Mouse (Mus musculus): ENCODE data around the gene Spock1. TPM values are rescaled to one million over a fixed set of nuclear protein-coding genes. Genes with fewer than 3 reads are reported as not detected.

Gene Spock1
- polyA plus RNA-seq, 1 experiment from 2014 or later, result 2.1 TPM

- Histone ChIP-seq H3K4me1 (peaks cover 14% of the 10 kb centered on the region), H3K9me3 (no peaks in the 10 kb centered on the region), H3K36me3 (no peaks in the 10 kb centered on the region), H3K4me3 (no peak overlapping the region), H3K27me3 (ENCODE audit: insufficient read depth, poor library complexity, severe bottlenecking) (0 out of 2 replicates have a peak, but pooled peaks cover 6% of the 10 kb centered on the region), H3K27ac (peak overlapping the region; percentile 74)
- 74% methylated on average over 6 of the region's 6 CpGs for WGBS
- no peak for DNase-seq (ENCODE audit: low spot score)
Observed at GRCm38 (mm10) chr13:57741186-57741585, 166.9 kb downstream of the Spock1 start.

DNA sequence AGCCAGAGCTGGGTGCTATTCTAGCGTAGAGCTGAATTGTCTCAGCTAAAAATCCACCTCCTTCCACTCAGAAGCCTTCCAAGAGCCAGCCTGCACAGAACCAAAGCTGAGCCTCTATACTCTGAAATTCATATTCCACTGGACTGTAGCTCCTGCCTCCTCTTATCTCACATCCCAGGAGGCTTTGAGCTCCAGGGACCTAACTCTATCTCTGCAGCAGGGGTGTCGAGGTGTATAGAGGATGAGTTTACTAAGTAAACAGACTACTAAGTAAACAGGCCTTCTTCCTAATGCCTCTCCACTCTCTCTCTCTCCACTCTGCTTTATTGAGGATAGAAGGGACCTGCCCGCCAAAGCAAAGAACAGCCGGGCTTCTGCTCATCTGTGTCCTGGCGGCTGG, 167.7 kb downstream of the Spock1 start:
- Histone ChIP-seq H3K27ac (peak overlapping the region; percentile 74), H3K4me1 (peaks cover 14% of the 10 kb centered on the region), H3K4me3 (no peak overlapping the region), H3K36me3 (no peaks in the 10 kb centered on the region), H3K27me3 (ENCODE audit: insufficient read depth, poor library complexity, severe bottlenecking) (0 out of 2 replicates have a peak, but pooled peaks cover 6% of the 10 kb centered on the region), H3K9me3 (no peaks in the 10 kb centered on the region)
- WGBS, result 40% methylated on average over 5 of the region's 5 CpGs
- DNase-seq (ENCODE audit: low spot score), result no peak

DNA sequence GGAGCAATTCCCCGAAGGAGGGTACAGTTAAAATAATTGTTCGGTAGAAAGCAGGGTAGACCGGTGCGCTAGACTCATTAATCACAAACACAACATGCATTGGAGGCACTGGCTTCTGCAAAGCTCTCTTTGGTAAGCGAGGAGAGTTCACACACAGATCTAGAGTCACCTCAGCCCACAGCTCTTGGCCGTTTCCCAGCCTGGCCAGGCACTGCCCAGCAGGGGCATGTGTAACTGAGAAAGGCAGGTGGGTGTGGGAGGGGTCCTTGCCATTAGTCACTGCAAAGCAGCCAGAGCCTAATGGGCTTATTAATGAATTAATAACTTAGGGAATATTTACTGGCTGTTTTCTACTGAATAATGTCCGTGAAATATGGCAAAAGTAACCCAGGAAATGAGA, 172.1 kb downstream of the Spock1 start:
- Histone ChIP-seq H3K9me3 (no peaks in the 10 kb centered on the region), H3K27ac (no peak overlapping the region), H3K36me3 (no peaks in the 10 kb centered on the region), H3K27me3 (ENCODE audit: insufficient read depth, poor library complexity, severe bottlenecking) (no peaks in the 10 kb centered on the region), H3K4me1 (peaks cover 13% of the 10 kb centered on the region), H3K4me3 (no peak overlapping the region)
- 79% methylated on average over 7 of the region's 7 CpGs for WGBS
- no peak for DNase-seq (ENCODE audit: low spot score)

GRCm38 (mm10) chr13:57734549-57734948, 173.6 kb downstream of the Spock1 start:
- WGBS, result 91% methylated on average over 4 of the region's 4 CpGs
- no peak for DNase-seq (ENCODE audit: low spot score)
- no peak overlapping the region for H3K4me3 ChIP-seq
- H3K36me3 ChIP-seq, result no peaks in the 10 kb centered on the region
- H3K9me3 ChIP-seq, result no peaks in the 10 kb centered on the region
- no peaks in the 10 kb centered on the region; the same call in 1 of the 2 replicates for H3K4me1 ChIP-seq
- H3K27me3 ChIP-seq (ENCODE audit: insufficient read depth, poor library complexity, severe bottlenecking), result no peaks in the 10 kb centered on the region
- no peak overlapping the region for H3K27ac ChIP-seq

DNA sequence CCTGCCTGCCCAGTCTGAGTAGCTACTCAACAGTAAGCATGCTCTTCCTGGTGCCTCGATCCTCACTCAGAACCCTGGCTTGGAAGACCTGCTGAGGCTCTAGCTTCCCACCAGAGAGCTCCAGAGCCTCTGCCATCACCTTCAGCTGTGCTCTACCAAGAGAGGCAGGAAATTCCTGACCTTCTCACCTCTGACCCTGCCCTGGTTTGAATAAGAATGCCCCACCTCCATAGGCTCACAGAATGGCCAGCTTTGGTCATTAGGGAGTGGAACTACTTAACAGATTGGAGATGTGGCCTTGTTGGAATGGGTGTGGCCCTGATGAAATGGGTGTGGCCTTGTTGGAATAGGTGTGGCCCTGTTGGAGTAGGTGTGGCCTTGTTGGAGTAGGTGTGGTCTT, 174.6 kb downstream of the Spock1 start:
- no peak for DNase-seq (ENCODE audit: low spot score)
- H3K4me3 ChIP-seq, result no peak overlapping the region
- no peak overlapping the region for H3K27ac ChIP-seq
- H3K9me3 ChIP-seq, result no peaks in the 10 kb centered on the region
- WGBS, result 88% methylated on average over 1 of the region's 1 CpGs
- no peaks in the 10 kb centered on the region for H3K27me3 ChIP-seq (ENCODE audit: insufficient read depth, poor library complexity, severe bottlenecking)
- H3K36me3 ChIP-seq, result no peaks in the 10 kb centered on the region
- no peaks in the 10 kb centered on the region; the same call in 1 of the 2 replicates for H3K4me1 ChIP-seq

- H3K4me3 ChIP-seq, result no peak overlapping the region
- no peaks in the 10 kb centered on the region for H3K27me3 ChIP-seq (ENCODE audit: insufficient read depth, poor library complexity, severe bottlenecking)
- H3K36me3 ChIP-seq, result no peaks in the 10 kb centered on the region
- no peak for DNase-seq (ENCODE audit: low spot score)
- H3K27ac ChIP-seq, result no peak overlapping the region
- 51% methylated on average over 2 of the region's 2 CpGs for WGBS
- no peaks in the 10 kb centered on the region for H3K9me3 ChIP-seq
- H3K4me1 ChIP-seq, result no peaks in the 10 kb centered on the region; the same call in 1 of the 2 replicates
Observed at GRCm38 (mm10) chr13:57732251-57732650, 175.9 kb downstream of the Spock1 start.

GRCm38 (mm10) chr13:57727716-57728115, 180.4 kb downstream of the Spock1 start:
- Histone ChIP-seq H3K9me3 (0 out of 2 replicates have a peak, but pooled peaks cover 2% of the 10 kb centered on the region), H3K4me1 (no peaks in the 10 kb centered on the region), H3K36me3 (no peaks in the 10 kb centered on the region), H3K27me3 (ENCODE audit: insufficient read depth, poor library complexity, severe bottlenecking) (no peaks in the 10 kb centered on the region), H3K4me3 (no peak overlapping the region), H3K27ac (no peak overlapping the region)
- WGBS, result 91% methylated on average over 11 of the region's 11 CpGs
- no peak for DNase-seq (ENCODE audit: low spot score)

- Histone ChIP-seq H3K36me3 (no peaks in the 10 kb centered on the region), H3K9me3 (0 out of 2 replicates have a peak, but pooled peaks cover 2% of the 10 kb centered on the region), H3K4me1 (no peaks in the 10 kb centered on the region), H3K4me3 (no peak overlapping the region), H3K27ac (no peak overlapping the region), H3K27me3 (ENCODE audit: insufficient read depth, poor library complexity, severe bottlenecking) (no peaks in the 10 kb centered on the region)
- no peak for DNase-seq (ENCODE audit: low spot score)
- 82% methylated on average over 7 of the region's 7 CpGs for WGBS
Observed at GRCm38 (mm10) chr13:57726654-57727053, 181.5 kb downstream of the Spock1 start.

DNA sequence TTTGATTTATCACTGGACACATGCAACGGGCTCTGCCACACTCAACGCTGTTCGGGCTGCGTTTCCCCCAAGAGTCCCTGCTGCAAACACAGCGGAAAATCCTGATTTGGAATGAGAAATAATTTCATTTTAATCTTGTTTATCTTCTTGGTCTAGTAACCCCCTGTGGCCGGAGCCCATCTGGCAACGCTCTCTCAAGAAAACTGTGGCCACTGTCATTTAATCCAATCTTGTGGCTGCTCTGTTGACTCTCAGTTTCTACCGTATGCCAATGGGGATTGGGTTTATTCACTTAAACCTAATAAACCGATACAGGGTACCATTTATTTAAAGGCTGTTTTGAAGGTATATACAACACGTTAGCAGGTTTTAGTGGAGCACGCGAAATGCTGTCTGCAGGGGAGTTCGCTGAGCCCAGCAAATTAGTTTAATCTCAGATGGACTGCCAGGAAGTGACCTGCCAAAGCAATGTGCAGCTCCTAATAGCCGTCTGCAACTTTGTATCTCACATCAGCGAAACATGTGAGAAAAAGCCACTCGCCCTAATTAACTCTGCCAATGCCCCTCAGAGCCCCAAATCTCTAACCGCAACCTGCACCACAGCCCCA, 185.7 kb downstream of the Spock1 start:
- no peaks in the 10 kb centered on the region for H3K36me3 ChIP-seq
- DNase-seq (ENCODE audit: low spot score), result no peak
- no peaks in the 10 kb centered on the region for H3K4me1 ChIP-seq
- no peak overlapping the region for H3K4me3 ChIP-seq
- no peaks in the 10 kb centered on the region for H3K27me3 ChIP-seq (ENCODE audit: insufficient read depth, poor library complexity, severe bottlenecking)
- no peak overlapping the region for H3K27ac ChIP-seq
- H3K9me3 ChIP-seq, result 0 out of 2 replicates have a peak, but pooled peaks cover 2% of the 10 kb centered on the region
- 79% methylated on average over 17 of the region's 17 CpGs for WGBS

- no peaks in the 10 kb centered on the region for H3K4me1 ChIP-seq
- H3K4me3 ChIP-seq, result no peak overlapping the region
- no peak for DNase-seq (ENCODE audit: low spot score)
- no peaks in the 10 kb centered on the region for H3K36me3 ChIP-seq
- WGBS, result 54% methylated on average over 20 of the region's 20 CpGs
- H3K27ac ChIP-seq, result no peak overlapping the region
- H3K27me3 ChIP-seq (ENCODE audit: insufficient read depth, poor library complexity, severe bottlenecking), result no peaks in the 10 kb centered on the region
- 0 out of 2 replicates have a peak, but pooled peaks cover 2% of the 10 kb centered on the region for H3K9me3 ChIP-seq
Observed at GRCm38 (mm10) chr13:57721524-57722279, 186.4 kb downstream of the Spock1 start.

GRCm38 (mm10) chr13:57718087-57718486, 190.0 kb downstream of the Spock1 start:
- no peaks in the 10 kb centered on the region for H3K27me3 ChIP-seq (ENCODE audit: insufficient read depth, poor library complexity, severe bottlenecking)
- WGBS, result 79% methylated on average over 5 of the region's 5 CpGs
- no peaks in the 10 kb centered on the region for H3K9me3 ChIP-seq
- DNase-seq (ENCODE audit: low spot score), result no peak
- no peaks in the 10 kb centered on the region for H3K36me3 ChIP-seq
- H3K27ac ChIP-seq, result no peak overlapping the region
- no peaks in the 10 kb centered on the region for H3K4me1 ChIP-seq
- no peak overlapping the region for H3K4me3 ChIP-seq

- Histone ChIP-seq H3K4me3 (no peak overlapping the region), H3K9me3 (no peaks in the 10 kb centered on the region), H3K27me3 (ENCODE audit: insufficient read depth, poor library complexity, severe bottlenecking) (peaks cover 5% of the 10 kb centered on the region; the same call in 1 of the 2 replicates), H3K27ac (no peak overlapping the region), H3K36me3 (no peaks in the 10 kb centered on the region), H3K4me1 (no peaks in the 10 kb centered on the region)
- no peak for DNase-seq (ENCODE audit: low spot score)
- 78% methylated on average over 4 of the region's 4 CpGs for WGBS
Observed at GRCm38 (mm10) chr13:57712910-57713309, 195.2 kb downstream of the Spock1 start.

DNA sequence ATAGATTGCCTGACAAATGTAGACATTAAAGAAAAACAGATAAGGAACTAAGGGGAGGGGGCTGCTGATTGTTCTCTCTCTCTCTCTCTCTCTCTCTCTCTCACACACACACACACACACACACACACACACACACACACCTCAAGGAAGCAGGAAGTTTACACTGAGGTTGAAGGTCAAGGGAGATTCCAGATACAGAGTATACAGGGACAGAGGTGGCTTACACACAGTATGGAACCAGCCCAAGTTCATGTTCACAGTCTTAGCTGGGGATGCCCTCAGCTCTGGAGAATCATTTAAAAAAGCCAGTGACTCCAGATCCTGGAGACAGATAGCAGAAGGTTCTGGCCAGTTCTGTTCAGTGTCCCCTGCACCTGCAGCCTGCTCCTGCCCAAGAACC, 199.7 kb downstream of the Spock1 start:
- H3K27ac ChIP-seq, result no peak overlapping the region
- H3K36me3 ChIP-seq, result no peaks in the 10 kb centered on the region
- H3K4me1 ChIP-seq, result no peaks in the 10 kb centered on the region
- no peak for DNase-seq (ENCODE audit: low spot score)
- H3K27me3 ChIP-seq (ENCODE audit: insufficient read depth, poor library complexity, severe bottlenecking), result peaks cover 5% of the 10 kb centered on the region; the same call in 1 of the 2 replicates
- H3K4me3 ChIP-seq, result no peak overlapping the region
- no peaks in the 10 kb centered on the region for H3K9me3 ChIP-seq

All from heart, embryonic 10.5 days (tissue).